Mouse (Mus musculus) lung, postnatal 25 days (tissue): ENCODE data around the gene Hpca.

ENCODE experiments used
- DNase-seq: peaks from one replicate; pipeline ENCODE4 v3.0.0; 2022; ENCODE audit warnings: low spot score

Gene Hpca

GRCm38 (mm10) chr4:129136189-129136578 lies 14.3 kb upstream of the Hpca start:
- DNase-seq: no peak

GRCm38 (mm10) chr4:129135637-129136036 lies 13.8 kb upstream of the Hpca start:
- no peak for DNase-seq

- DNase-seq: peak; percentile 62
Observed at GRCm38 (mm10) chr4:129134799-129135585, 13.2 kb upstream of the Hpca start.

GRCm38 (mm10) chr4:129130755-129131303 lies 9.0 kb upstream of the Hpca start:
- DNase-seq: peak; percentile 41

- DNase-seq: no peak
Observed at GRCm38 (mm10) chr4:129130149-129130548, 8.3 kb upstream of the Hpca start.

GRCm38 (mm10) chr4:129129387-129129786 lies 7.6 kb upstream of the Hpca start:
- DNase-seq: no peak

- no peak for DNase-seq
Observed at GRCm38 (mm10) chr4:129128582-129129338, 6.9 kb upstream of the Hpca start.

- DNase-seq: peak; percentile 25
Observed at GRCm38 (mm10) chr4:129125736-129126451, 4.1 kb upstream of the Hpca start.

- no peak for DNase-seq
Observed at GRCm38 (mm10) chr4:129124652-129125146, 2.9 kb upstream of the Hpca start.

GRCm38 (mm10) chr4:129122719-129123118 lies 883 bp upstream of the Hpca start:
- DNase-seq: no peak

- no peak for DNase-seq
Observed at GRCm38 (mm10) chr4:129122107-129122506, 271 bp upstream of the Hpca start.

GRCm38 (mm10) chr4:129120520-129121445 lies 1.1 kb downstream of the Hpca start:
- DNase-seq: peak; percentile 58

- no peak for DNase-seq
Observed at GRCm38 (mm10) chr4:129119708-129120107, 2.1 kb downstream of the Hpca start.

- no peak for DNase-seq
Observed at GRCm38 (mm10) chr4:129117720-129118510, 3.9 kb downstream of the Hpca start.

- no peak for DNase-seq
Observed at GRCm38 (mm10) chr4:129116703-129117102, 5.1 kb downstream of the Hpca start.

- no peak for DNase-seq
Observed at GRCm38 (mm10) chr4:129113083-129113988, 8.5 kb downstream of the Hpca start.

- DNase-seq: no peak
Observed at GRCm38 (mm10) chr4:129112231-129112630, 9.6 kb downstream of the Hpca start.

GRCm38 (mm10) chr4:129111350-129111749 lies 10.5 kb downstream of the Hpca start:
- DNase-seq: no peak

GRCm38 (mm10) chr4:129110804-129111203 lies 11.0 kb downstream of the Hpca start:
- DNase-seq: no peak
